Mouse (Mus musculus): Measurements from ENCODE around the gene Gm45837.
"Not testable (repeated sequence)": the region's sequence is repeated elsewhere in the genome, so short reads cannot be mapped to it uniquely, and the experiment has no call there.

Gm45837 gene

DNA sequence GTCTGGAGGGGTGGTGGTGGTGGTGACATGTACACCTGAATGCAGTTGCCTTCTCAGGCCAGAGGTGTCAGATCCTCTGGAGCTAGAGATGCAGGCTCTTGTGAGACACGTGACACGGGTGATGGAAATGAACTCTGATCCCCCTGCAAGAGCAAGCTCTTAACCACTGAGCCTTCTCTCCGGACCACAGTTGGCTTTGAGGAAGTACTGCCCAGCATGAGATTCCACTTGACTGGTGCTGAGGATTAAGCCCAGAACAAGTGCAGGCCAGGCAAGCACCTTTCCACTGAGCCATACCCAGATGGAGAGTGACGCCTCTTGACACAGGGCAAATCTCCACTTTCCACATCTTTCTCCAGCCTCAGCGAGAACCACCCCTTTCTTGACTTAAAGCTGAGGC is 148.7 kb downstream of the Gm45837 start:
- DNase-seq: not testable (repeated sequence)
